Mouse (Mus musculus) thymus, adult 2 months (tissue): ENCODE data around the gene Mab21l3. TPM values are rescaled to one million over a fixed set of nuclear protein-coding genes. Genes with fewer than 3 reads are reported as not detected.

Experiments
- DNase-seq: peaks from one replicate; pipeline ENCODE4 v3.0.0; 2021
- H3K27ac ChIP-seq: fragments of 200-500 bp; 2 replicates; pipeline ENCODE4 v1.5.1; 2012; ENCODE audit warnings: low read length, control low read depth; ENCODE audit not compliant: control insufficient read depth, insufficient read depth
- H3K27me3 ChIP-seq: fragments of 200-500 bp; 2 replicates; pipeline ENCODE4 v1.6.1; 2012; ENCODE audit warnings: mild to moderate bottlenecking, low read length, moderate library complexity, mixed read lengths; ENCODE audit not compliant: control insufficient read depth, insufficient read depth
- H3K36me3 ChIP-seq: fragments of 200-500 bp; 2 replicates; pipeline ENCODE4 v1.6.1; 2012; ENCODE audit warnings: mild to moderate bottlenecking, low read length, moderate library complexity; ENCODE audit not compliant: control insufficient read depth, insufficient read depth
- H3K4me1 ChIP-seq: fragments of 200-500 bp; replicated peaks from 2 replicates; pipeline ENCODE4 v1.6.1; 2012; ENCODE audit warnings: low read length; ENCODE audit not compliant: control insufficient read depth, insufficient read depth
- H3K4me3 ChIP-seq: fragments of 200-500 bp; 2 replicates; pipeline ENCODE4 v1.5.1; 2012; ENCODE audit warnings: mild to moderate bottlenecking, low read length, control low read depth, moderate library complexity; ENCODE audit not compliant: control insufficient read depth, insufficient read depth
- CTCF ChIP-seq: fragments of 200-500 bp; IDR thresholded peaks from 2 replicates; pipeline ENCODE4 v1.5.1; 2012; ENCODE audit warnings: mild to moderate bottlenecking, control low read depth, low read length, moderate library complexity, borderline replicate concordance; ENCODE audit not compliant: control insufficient read depth, poor library complexity, insufficient read depth; ENCODE audit errors: extremely low read depth
- POLR2A ChIP-seq: fragments of 200-500 bp; IDR thresholded peaks from 2 replicates; pipeline ENCODE4 v1.6.1; 2012; ENCODE audit warnings: mild to moderate bottlenecking, low read length, control low read depth, moderate library complexity; ENCODE audit not compliant: control insufficient read depth, poor library complexity, insufficient read depth; ENCODE audit errors: extremely low read depth
- WGBS: fragments of 180-500 bp; shearing (Covaris S2); methylation state at CpG from one replicate; pipeline ENCODE4 v1.1.7; 2018; 5-methylcytosine and 5-hydroxymethylcytosine counted together
- polyA plus RNA-seq: library from polyadenylated mRNA; depleted of rRNA; stranded (reverse); fragments of >200 nt; gene quantifications from 2 replicates; pipeline ENCODE4 v1.2.3, GENCODE M21; 2012

The Mab21l3 gene
- polyA plus RNA-seq, 1 experiment = 4.0 TPM

DNA sequence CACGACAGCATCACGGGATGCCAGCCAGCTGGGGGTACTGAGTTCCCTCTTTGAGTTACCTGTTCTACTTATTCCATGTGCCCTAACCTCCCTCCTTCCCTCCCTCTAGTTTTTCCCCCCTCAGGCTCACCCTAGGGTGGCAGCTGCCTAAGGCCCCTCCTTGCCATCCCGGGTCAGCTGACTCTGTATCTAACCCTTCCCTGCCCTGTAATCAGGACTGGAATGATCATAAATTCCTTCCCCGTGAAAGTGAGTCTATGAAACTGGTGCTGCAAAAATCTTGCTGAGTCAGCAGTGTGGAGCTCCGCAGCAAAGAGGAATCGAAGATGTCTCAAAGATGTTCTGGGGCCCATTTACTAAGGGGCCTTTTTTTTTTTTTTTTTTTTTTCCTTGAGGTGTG, 2.6 kb upstream of the Mab21l3 start:
- TF ChIP-seq POLR2A (no peak), CTCF (no peak)
- no peak overlapping the region for H3K27ac ChIP-seq
- WGBS = 78% methylated on average over 6 of the region's 6 CpGs
- H3K4me3 ChIP-seq = no peak overlapping the region
- no peaks in the 10 kb centered on the region for H3K36me3 ChIP-seq
- no peaks in the 10 kb centered on the region for H3K4me1 ChIP-seq
- no peaks in the 10 kb centered on the region for H3K27me3 ChIP-seq
- DNase-seq = no peak

DNA sequence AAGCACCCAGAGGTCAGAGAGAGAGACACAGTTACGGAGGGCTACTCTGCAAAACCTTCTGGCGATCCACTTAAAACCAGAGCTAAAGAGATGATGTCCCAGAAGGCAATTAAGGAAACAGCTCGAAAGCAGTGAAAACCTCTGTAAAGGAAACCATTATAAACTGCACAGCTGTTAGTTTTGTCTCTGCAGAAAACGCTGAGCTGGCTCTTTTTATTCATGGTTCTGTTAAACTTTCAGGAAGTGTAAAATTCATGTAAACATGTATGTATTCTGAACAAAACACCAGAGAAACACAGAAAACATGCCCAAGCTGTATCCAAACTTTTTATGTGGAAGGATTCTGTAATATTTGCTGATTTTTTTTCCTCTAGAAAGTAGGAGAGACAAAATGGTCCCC, 2.7 kb downstream of the Mab21l3 start:
- no peak for DNase-seq
- H3K4me3 ChIP-seq = no peak overlapping the region
- TF ChIP-seq CTCF (no peak), POLR2A (no peak)
- no peaks in the 10 kb centered on the region for H3K4me1 ChIP-seq
- no peak overlapping the region for H3K27ac ChIP-seq
- no peaks in the 10 kb centered on the region for H3K27me3 ChIP-seq
- H3K36me3 ChIP-seq = no peaks in the 10 kb centered on the region
- WGBS = 50% methylated on average over 4 of the region's 4 CpGs

GRCm38 (mm10) chr3:101842372-101843094, 6.2 kb downstream of the Mab21l3 start:
- no peak for TF ChIP-seq POLR2A
- TF ChIP-seq CTCF = no peak
- Histone ChIP-seq H3K4me1 (peaks cover 9% of the 10 kb centered on the region), H3K27me3 (no peaks in the 10 kb centered on the region), H3K36me3 (no peaks in the 10 kb centered on the region), H3K27ac (no peak overlapping the region), H3K4me3 (no peak overlapping the region)
- WGBS = 91% methylated on average over 7 of the region's 7 CpGs
- DNase-seq = no peak

DNA sequence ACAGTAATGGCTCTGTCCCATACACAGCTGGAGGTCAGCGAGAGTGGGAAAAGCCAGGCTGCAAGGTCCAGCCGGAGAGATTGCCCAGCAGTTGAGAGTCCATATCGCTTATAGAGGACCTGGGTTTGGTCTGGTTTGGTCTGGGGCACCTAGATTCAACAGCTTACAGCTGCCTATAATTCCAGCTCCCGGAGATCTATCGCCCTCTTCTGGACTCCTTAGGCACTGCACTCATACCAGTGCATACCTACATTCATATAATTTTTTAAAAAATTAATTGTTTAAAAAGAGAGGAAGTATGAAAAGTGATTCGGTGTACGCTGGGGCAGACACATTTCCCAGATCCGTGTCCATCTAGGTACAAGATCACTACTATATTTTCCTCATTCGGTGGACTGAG, 9.4 kb downstream of the Mab21l3 start:
- TF ChIP-seq POLR2A (no peak), CTCF (no peak)
- no peaks in the 10 kb centered on the region for H3K36me3 ChIP-seq
- DNase-seq = no peak
- no peak overlapping the region for H3K27ac ChIP-seq
- H3K27me3 ChIP-seq = no peaks in the 10 kb centered on the region
- no peak overlapping the region for H3K4me3 ChIP-seq
- 96% methylated on average over 9 of the region's 9 CpGs for WGBS
- peaks cover 9% of the 10 kb centered on the region for H3K4me1 ChIP-seq

DNA sequence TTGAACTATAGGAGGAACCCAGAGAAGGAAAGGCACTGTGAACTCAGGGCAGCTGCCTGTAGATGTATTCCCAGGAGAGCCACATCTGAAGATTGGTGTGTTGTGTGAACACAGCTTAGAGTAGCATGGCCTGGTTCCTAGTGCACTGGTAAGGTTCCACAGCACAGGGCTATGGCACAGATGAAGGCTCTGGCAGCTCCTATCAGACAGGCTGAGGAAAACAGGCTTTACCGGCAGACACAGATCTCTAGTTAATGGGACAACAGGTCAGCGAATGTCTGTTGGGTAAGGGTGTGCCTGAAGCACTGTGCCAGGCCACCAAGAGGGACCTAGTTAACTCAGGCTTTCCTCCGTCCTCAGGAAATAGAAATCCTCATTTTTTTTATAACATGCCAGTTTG, 11.8 kb downstream of the Mab21l3 start:
- no peak for DNase-seq
- H3K4me1 ChIP-seq = peaks cover 11% of the 10 kb centered on the region
- TF ChIP-seq CTCF = no peak
- no peaks in the 10 kb centered on the region for H3K36me3 ChIP-seq
- H3K27ac ChIP-seq = no peak overlapping the region
- H3K4me3 ChIP-seq = no peak overlapping the region
- WGBS = 95% methylated on average over 3 of the region's 3 CpGs
- H3K27me3 ChIP-seq = no peaks in the 10 kb centered on the region

DNA sequence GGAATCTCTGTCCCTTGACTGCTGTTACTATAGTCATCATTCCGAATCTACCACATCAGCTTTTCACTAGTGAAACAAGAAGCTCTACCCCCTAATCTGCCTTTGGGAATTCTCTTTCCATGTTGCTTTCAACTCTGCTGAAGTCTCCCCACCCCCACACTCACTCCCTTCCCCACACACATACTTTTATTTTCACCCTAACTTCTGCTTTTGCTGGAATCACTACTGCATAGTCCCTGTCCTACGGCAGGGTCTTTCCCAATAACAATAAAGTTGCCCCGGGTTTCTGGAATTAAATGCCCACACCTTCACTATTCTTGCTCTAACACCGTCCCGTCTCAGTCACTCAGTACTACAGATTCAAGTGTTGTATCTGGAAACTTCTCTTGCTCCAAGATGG, 12.2 kb downstream of the Mab21l3 start:
- DNase-seq = no peak
- H3K27me3 ChIP-seq = no peaks in the 10 kb centered on the region
- no peak overlapping the region for H3K27ac ChIP-seq
- peaks cover 16% of the 10 kb centered on the region for H3K4me1 ChIP-seq
- no peaks in the 10 kb centered on the region for H3K36me3 ChIP-seq
- TF ChIP-seq CTCF (no peak), POLR2A (no peak)
- H3K4me3 ChIP-seq = no peak overlapping the region
- WGBS = 82% methylated on average over 5 of the region's 5 CpGs

GRCm38 (mm10) chr3:101836045-101836444, 12.7 kb downstream of the Mab21l3 start:
- 55% methylated on average over 8 of the region's 8 CpGs for WGBS
- H3K4me1 ChIP-seq = peaks cover 19% of the 10 kb centered on the region
- no peak overlapping the region for H3K27ac ChIP-seq
- H3K4me3 ChIP-seq = no peak overlapping the region
- H3K36me3 ChIP-seq = no peaks in the 10 kb centered on the region
- TF ChIP-seq POLR2A = no peak
- no peak for TF ChIP-seq CTCF
- no peak for DNase-seq
- H3K27me3 ChIP-seq = no peaks in the 10 kb centered on the region
